Mouse (Mus musculus) liver, postnatal 0 days (tissue): ENCODE measurements at regions not wholly inside any gene's neighbourhood (a gene's known extent, or its start where the extent isn't known, plus 50 kb on each side); places are given as distances from the start of the nearest gene placed in this dataset.

Experiments used
- ATAC-seq: fragments of 200-750 bp; cut with Nextera tagmentation; 2 replicates; pipeline ENCODE4 v1.8.0; 2017; ENCODE audit warnings: mild to moderate bottlenecking, moderate library complexity
- DNase-seq: peaks from one replicate; pipeline ENCODE4 v3.0.0-alpha.2; 2016
- H3K27ac ChIP-seq: fragments of 300-500 bp; sonication (generic); 2 replicates; pipeline ENCODE4 v1.5.1; 2014; ENCODE audit warnings: antibody characterized with exemption, moderate library complexity, mild to moderate bottlenecking, low read depth
- H3K27me3 ChIP-seq: fragments of 300-500 bp; sonication (generic); 2 replicates; pipeline ENCODE4 v1.6.1; 2014; ENCODE audit warnings: low read length, control low read depth, mixed read lengths; ENCODE audit not compliant: insufficient read depth
- H3K36me3 ChIP-seq: fragments of 300-500 bp; sonication (generic); replicated peaks from 2 replicates; pipeline ENCODE4 v1.6.1; 2014; ENCODE audit warnings: mild to moderate bottlenecking, control low read depth, low read length, moderate library complexity, mixed read lengths; ENCODE audit not compliant: insufficient read depth
- H3K4me1 ChIP-seq: fragments of 300-500 bp; sonication (generic); 2 replicates; pipeline ENCODE4 v1.6.1; 2014; ENCODE audit warnings: antibody characterized with exemption, mild to moderate bottlenecking, control low read depth; ENCODE audit not compliant: insufficient read depth
- H3K4me2 ChIP-seq: fragments of 300-500 bp; sonication (generic); 2 replicates; pipeline ENCODE4 v1.6.1; 2014; ENCODE audit warnings: low read depth, mild to moderate bottlenecking, low read length, moderate library complexity, mixed read lengths
- H3K4me3 ChIP-seq: fragments of 300-500 bp; sonication (generic); 2 replicates; pipeline ENCODE4 v1.5.1; 2014; ENCODE audit warnings: low read depth, low read length
- H3K9ac ChIP-seq: fragments of 300-500 bp; sonication (generic); replicated peaks from 2 replicates; pipeline ENCODE4 v1.6.1; 2014; ENCODE audit warnings: mild to moderate bottlenecking, moderate library complexity
- H3K9me3 ChIP-seq: fragments of 300-500 bp; sonication (generic); 2 replicates; pipeline ENCODE4 v1.6.1; 2016; ENCODE audit warnings: mild to moderate bottlenecking, control low read depth, low read length, mixed read lengths
- CTCF ChIP-seq: sonication (generic); IDR thresholded peaks from 2 replicates; pipeline ENCODE4 v1.5.1; 2016; ENCODE audit warnings: antibody characterized with exemption, low read depth
- EP300 ChIP-seq: IDR thresholded peaks from 2 replicates; pipeline ENCODE4 v1.6.1; 2016; ENCODE audit warnings: antibody characterized with exemption, low read depth, mild to moderate bottlenecking
- WGBS: fragments of 180-500 bp; shearing (Covaris S2); extraction: QIAGEN DNeasy Blood & Tissue Kit; methylation state at CpG from one replicate; pipeline ENCODE4 v1.1.7; 2014; ENCODE audit not compliant: insufficient replicate concordance; 5-methylcytosine and 5-hydroxymethylcytosine counted together

DNA sequence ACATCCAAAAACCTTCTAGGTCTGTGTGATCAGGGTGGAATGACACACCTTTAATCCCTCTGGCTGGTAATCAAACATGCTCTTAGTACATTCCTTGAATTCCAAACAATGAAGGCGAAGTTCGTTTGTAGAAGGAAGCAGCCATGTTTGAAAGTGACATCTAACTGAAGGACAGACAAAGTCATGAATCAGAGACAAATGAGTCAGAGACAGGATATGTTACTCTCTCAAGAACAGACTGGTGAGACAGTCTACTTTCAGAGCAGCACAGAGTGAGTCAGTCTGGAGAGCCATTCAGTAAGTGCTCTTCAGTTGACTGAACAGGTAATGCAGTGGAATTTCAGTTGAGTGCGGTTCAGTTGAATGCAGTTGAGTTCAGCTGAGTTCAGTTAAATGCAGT lies 150.4 kb downstream of the Cpe start:
- Histone ChIP-seq H3K36me3 (no peaks in the 10 kb centered on the region), H3K4me2 (no peak overlapping the region), H3K4me3 (no peak overlapping the region), H3K27me3 (no peaks in the 10 kb centered on the region), H3K9ac (no peak overlapping the region), H3K4me1 (no peaks in the 10 kb centered on the region), H3K9me3 (no peaks in the 10 kb centered on the region), H3K27ac (no peak overlapping the region)
- no peak for ATAC-seq
- DNase-seq: no peak
- TF ChIP-seq EP300: no peak
- WGBS: 64% methylated on average over 3 of the region's 3 CpGs

DNA sequence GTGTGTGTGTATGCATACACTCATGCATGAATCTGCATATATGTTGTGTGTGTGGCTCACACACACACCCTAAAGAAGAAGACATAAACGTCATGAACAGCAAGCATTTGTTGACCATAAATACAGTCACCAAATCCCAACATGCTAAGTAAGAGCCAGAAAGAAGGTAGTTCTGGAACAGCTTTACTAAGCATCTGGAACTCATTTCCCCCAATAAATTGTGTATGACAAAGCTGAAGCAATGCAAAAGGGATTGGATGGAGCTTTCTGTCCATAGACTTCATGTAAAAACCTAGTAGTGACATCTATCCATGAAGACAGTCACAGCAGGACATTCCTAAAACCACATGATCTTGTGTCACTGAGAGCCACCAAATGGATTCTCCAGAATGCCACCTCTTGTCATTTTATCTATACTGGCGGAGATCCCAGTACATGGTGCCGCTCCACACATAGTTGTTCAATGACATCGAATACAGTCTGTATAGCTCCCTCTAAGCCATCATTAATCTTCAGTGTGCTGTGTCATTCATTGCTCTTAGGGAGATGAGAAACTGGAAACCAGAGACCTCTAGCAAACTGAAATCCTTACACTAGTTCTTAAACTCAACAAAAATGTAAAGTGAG lies 152.9 kb downstream of the Cpe start:
- no peak for ATAC-seq
- Histone ChIP-seq H3K4me3 (no peak overlapping the region), H3K36me3 (no peaks in the 10 kb centered on the region), H3K4me1 (no peaks in the 10 kb centered on the region), H3K9me3 (no peaks in the 10 kb centered on the region), H3K4me2 (no peak overlapping the region), H3K9ac (no peak overlapping the region), H3K27ac (no peak overlapping the region), H3K27me3 (no peaks in the 10 kb centered on the region)
- WGBS: 76% methylated on average over 4 of the region's 4 CpGs
- no peak for TF ChIP-seq EP300
- no peak for TF ChIP-seq CTCF
- no peak for DNase-seq

DNA sequence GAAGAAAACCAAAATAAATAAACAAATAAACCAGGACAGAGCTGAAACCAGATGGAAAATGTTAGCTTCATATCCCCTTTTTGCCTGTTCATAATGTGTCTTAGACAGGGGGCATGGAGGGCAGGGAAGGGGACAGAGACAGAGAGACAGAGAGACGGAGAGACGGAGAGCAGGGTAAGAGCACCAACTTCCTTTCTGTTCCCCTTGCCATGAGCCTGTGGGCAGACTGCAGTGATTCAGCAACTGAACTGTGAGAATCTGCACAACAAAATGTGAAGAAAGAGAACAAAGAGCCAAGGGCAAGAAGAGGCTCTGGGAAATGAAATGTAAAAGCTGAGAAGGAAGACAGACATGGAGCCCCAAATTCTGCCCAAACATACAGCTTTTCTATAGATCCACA lies 161.1 kb downstream of the Cpe start:
- 36% methylated on average over 2 of the region's 2 CpGs for WGBS

DNA sequence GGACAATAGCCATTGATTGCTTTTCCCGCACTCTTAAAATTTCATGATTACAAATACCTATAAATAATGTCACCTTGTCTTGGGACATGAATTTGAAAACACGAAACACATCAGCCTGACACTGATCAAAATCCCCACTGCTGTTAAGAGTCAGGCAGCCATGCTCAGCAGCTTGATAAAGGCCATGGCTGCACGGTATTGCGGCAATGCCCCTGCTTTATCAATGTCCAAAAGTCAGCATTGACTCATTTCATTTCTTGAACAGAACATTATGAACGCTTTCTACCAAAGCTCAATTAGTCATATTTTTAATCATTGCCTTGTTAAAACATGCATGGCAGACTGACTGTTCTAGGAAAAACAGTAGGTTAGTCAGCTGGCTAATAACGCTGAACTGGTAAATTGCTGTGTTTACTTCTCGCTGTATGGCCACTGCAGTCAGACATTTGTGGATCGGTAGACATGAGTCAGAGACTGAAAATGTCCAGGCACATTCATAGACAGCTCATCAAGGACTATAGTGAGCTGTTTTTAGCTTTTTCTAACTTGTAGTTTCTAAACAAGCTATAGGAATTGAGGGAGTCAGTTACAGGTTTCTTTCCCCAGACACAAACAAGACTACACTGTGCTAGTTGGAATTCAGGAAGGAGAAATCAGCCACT lies 170.3 kb downstream of the Cpe start:
- Histone ChIP-seq H3K4me1 (no peaks in the 10 kb centered on the region), H3K27ac (no peak overlapping the region), H3K9me3 (no peaks in the 10 kb centered on the region), H3K4me3 (no peak overlapping the region), H3K9ac (no peak overlapping the region), H3K4me2 (no peak overlapping the region), H3K27me3 (no peaks in the 10 kb centered on the region), H3K36me3 (no peaks in the 10 kb centered on the region)
- TF ChIP-seq EP300: no peak
- no peak for TF ChIP-seq CTCF
- WGBS: 74% methylated on average over 8 of the region's 8 CpGs
- DNase-seq (no peak), ATAC-seq (no peak)

More for the DNA sequence above, 161.1 kb downstream of the Cpe start:
- ATAC-seq: no peak
- H3K4me3 ChIP-seq: no peak overlapping the region
- no peak overlapping the region for H3K9ac ChIP-seq
- no peaks in the 10 kb centered on the region for H3K4me1 ChIP-seq
- no peak overlapping the region for H3K27ac ChIP-seq
- H3K36me3 ChIP-seq: no peaks in the 10 kb centered on the region
- no peaks in the 10 kb centered on the region for H3K27me3 ChIP-seq
- H3K4me2 ChIP-seq: no peak overlapping the region
- TF ChIP-seq CTCF: no peak
- no peak for TF ChIP-seq EP300
- H3K9me3 ChIP-seq: no peaks in the 10 kb centered on the region
- no peak for DNase-seq

DNA sequence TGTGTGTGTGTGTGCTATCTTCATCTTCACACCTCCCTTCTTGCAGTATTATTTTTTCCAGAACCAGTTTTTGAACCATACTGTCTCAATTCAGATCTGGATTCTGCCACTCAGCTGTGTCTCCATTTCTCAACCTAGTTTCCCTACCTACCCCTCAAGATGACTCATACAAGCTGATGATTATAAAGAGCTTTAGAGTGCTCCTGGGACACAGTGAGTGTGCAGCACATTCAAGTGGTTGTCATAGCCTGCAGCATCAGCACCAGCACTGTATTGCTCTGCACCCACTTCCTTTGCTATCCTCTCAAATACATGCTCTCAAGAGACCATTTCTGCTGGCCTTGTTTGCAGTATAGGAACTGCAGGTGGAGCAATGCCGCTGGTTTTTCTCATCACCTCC lies 173.2 kb downstream of the Cpe start:
- H3K27me3 ChIP-seq: no peaks in the 10 kb centered on the region
- no peaks in the 10 kb centered on the region for H3K9me3 ChIP-seq
- no peak overlapping the region for H3K9ac ChIP-seq
- no peak overlapping the region for H3K27ac ChIP-seq
- DNase-seq (no peak), ATAC-seq (no peak)
- H3K4me1 ChIP-seq: no peaks in the 10 kb centered on the region
- H3K4me3 ChIP-seq: no peak overlapping the region
- 62% methylated on average over 1 of the region's 1 CpGs for WGBS
- TF ChIP-seq EP300: no peak
- TF ChIP-seq CTCF: no peak
- H3K4me2 ChIP-seq: no peak overlapping the region
- H3K36me3 ChIP-seq: no peaks in the 10 kb centered on the region

DNA sequence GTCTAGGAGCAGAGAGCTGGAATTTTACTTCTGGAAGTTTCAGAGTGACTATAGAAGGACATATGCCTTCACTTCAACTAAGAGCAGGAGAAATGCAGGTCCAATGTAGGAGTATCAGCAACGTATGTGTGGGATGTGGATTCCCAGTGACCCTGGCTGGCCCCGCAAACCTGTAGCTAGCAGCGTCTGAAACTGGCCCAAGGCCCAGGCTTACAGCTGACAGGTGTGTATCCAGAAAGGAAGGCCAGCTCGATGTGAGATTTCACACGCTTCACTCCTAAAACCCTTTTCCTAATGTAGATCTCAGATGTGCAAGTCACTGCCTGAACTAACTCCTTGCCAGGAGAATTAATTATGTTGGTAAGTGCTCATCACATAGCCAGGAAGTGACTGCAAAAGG lies 176.9 kb downstream of the Cpe start:
- no peak overlapping the region for H3K27ac ChIP-seq
- 70% methylated on average over 5 of the region's 5 CpGs for WGBS
- H3K36me3 ChIP-seq: no peaks in the 10 kb centered on the region
- TF ChIP-seq EP300 (no peak), CTCF (no peak)
- DNase-seq: no peak
- ATAC-seq: no peak
- H3K27me3 ChIP-seq: no peaks in the 10 kb centered on the region
- no peaks in the 10 kb centered on the region for H3K9me3 ChIP-seq
- H3K9ac ChIP-seq: no peak overlapping the region
- H3K4me2 ChIP-seq: no peak overlapping the region
- H3K4me3 ChIP-seq: no peak overlapping the region
- no peaks in the 10 kb centered on the region for H3K4me1 ChIP-seq
